Mouse (Mus musculus): ENCODE results near the gene Shoc2. TPM values are rescaled to one million over a fixed set of nuclear protein-coding genes. Genes with fewer than 3 reads are reported as not detected.
"Not testable (repeated sequence)": the region's sequence is repeated elsewhere in the genome, so short reads cannot be mapped to it uniquely, and the experiment has no call there.

The Shoc2 gene
- polyA plus RNA-seq, 1 experiment from 2014 or later, result 17.1 TPM

DNA sequence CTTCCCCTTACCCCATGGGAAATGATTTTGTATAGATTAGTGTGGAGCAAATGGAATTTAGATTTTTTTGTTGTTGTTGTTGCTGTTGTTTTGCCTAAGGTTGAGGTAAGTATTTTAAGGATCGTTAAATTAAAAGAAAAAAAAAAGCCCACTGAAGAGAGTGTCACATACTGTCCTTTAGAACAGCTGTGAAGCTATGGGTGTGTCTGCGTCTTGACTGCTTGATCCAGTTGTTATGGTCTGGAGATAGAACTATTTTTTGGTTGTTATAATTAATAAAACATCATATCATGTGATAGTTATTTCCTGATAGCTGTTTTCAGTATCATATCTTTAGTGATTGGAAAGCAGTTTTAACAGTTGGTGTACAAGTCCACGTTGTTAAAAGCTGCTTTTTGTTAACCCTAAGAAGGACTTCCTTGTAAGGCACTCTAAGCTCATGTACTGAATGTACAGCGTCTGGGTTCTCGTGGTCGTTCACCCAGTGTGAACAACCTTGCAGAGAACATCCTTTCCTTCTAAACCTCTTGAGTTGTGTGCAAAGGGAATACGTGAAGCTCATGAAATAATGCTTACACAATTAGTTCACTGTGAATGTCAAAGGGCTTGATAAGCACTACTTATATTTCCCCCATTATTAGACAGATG lies 39.1 kb upstream of the Shoc2 start:
- Histone ChIP-seq H3K9ac (peak overlapping the region; percentile 90), H3K4me1 (replicated peaks) (peaks cover 45% of the 10 kb centered on the region), H3K9me3 (replicated peaks) (no peaks in the 10 kb centered on the region), H3K4me2 (peak overlapping the region; percentile 86), H3K4me3 (replicated peaks) (peak overlapping the region; percentile 94), H3K36me3 (peaks cover 6% of the 10 kb centered on the region), H3K27ac (peak overlapping the region; percentile 86), H3K27me3 (no peaks in the 10 kb centered on the region)
- DNase-seq, result no peak
- WGBS (ENCODE audit: insufficient replicate concordance), result 45% methylated on average over 7 of the region's 7 CpGs
- ATAC-seq (ENCODE audit: low read depth), result no peak

DNA sequence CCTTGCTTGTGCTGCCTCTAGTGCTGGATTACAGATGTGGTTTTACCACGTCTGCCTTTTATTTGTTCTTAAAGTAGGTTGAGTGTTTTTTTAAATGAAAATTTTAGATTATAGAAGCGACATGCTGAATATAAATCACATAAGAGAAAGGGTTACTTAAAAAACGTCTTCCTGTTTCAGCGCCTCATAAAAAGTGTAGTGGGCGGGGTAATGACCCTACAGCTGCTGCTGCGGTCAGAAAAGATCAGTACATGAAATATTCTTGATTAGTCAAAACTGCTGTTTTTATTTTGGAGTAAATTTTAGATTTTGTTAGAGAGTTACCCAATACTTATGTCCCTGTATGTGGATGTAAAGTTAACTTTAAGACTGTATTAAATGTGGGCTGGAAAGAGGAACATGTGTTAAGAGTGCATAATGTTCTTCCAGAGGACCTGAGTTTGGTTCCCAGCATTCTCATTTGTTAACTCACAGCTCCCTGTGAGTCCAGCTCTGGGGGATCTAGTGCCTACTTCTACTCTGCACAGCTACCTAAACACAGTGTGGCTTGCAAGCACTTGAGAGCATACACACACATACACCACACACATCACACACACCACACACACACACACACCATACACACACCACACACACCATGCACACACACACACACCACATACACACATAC lies 37.9 kb upstream of the Shoc2 start:
- no peaks in the 10 kb centered on the region for H3K9me3 ChIP-seq (replicated peaks)
- ATAC-seq (ENCODE audit: low read depth) (no peak), DNase-seq (no peak)
- H3K36me3 ChIP-seq, result peaks cover 6% of the 10 kb centered on the region
- peak overlapping the region; percentile 30 for H3K4me2 ChIP-seq
- H3K9ac ChIP-seq, result peak overlapping the region; percentile 8; the same call in 1 of the 2 replicates
- 45% methylated on average over 6 of the region's 6 CpGs for WGBS (ENCODE audit: insufficient replicate concordance)
- peaks cover 43% of the 10 kb centered on the region for H3K4me1 ChIP-seq (replicated peaks)
- 0 out of 2 replicates have a peak overlapping the region, but pooled peaks have one; percentile 8 for H3K4me3 ChIP-seq (replicated peaks)
- H3K27me3 ChIP-seq, result no peaks in the 10 kb centered on the region
- 0 out of 2 replicates have a peak overlapping the region, but pooled peaks have one; percentile 18 for H3K27ac ChIP-seq

DNA sequence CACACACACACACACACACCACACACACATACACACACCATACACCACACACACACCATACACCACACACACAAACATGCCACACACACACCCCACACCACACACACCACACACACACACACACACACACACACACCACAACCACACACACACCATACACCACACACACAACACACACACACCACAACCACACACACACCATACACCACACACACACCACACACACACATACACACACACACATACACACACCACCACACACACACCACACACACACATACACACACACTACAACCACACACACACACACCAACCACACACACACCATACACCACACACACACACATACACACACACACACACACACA lies 37.4 kb upstream of the Shoc2 start:
- H3K27me3 ChIP-seq; H3K9me3 ChIP-seq (replicated peaks); H3K4me2 ChIP-seq; DNase-seq; H3K27ac ChIP-seq; H3K4me3 ChIP-seq (replicated peaks); ATAC-seq (ENCODE audit: low read depth); H3K36me3 ChIP-seq; H3K9ac ChIP-seq: not testable (repeated sequence)
- peaks cover 38% of the 10 kb centered on the region for H3K4me1 ChIP-seq (replicated peaks)

DNA sequence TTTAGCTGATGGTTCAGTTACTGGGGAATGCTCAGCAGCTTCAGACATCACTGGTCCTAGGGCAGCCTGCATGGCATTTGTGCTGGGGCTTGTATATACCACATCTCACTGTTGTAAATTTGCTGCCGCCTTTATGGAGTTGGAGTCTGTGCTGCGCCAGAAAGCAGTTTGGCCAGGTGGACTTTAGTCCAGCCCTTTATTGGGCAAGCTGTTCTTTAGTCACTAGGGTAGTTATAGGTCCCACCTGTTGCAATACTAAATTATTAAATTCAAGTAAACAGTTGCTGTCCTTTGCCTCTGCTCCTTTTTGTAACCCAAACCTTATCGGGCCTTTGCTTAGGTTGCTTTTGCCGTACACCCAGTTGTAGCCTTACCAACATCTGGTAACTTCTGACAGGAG lies 29.2 kb upstream of the Shoc2 start:
- no peak overlapping the region for H3K9ac ChIP-seq
- no peak overlapping the region for H3K4me2 ChIP-seq
- no peaks in the 10 kb centered on the region for H3K27me3 ChIP-seq
- peaks cover 26% of the 10 kb centered on the region for H3K36me3 ChIP-seq
- ATAC-seq (ENCODE audit: low read depth), result no peak
- 91% methylated on average over 4 of the region's 4 CpGs for WGBS (ENCODE audit: insufficient replicate concordance)
- no peak for DNase-seq
- no peaks in the 10 kb centered on the region for H3K4me1 ChIP-seq (replicated peaks)
- H3K4me3 ChIP-seq (replicated peaks), result no peak overlapping the region
- H3K9me3 ChIP-seq (replicated peaks), result no peaks in the 10 kb centered on the region
- no peak overlapping the region for H3K27ac ChIP-seq

DNA sequence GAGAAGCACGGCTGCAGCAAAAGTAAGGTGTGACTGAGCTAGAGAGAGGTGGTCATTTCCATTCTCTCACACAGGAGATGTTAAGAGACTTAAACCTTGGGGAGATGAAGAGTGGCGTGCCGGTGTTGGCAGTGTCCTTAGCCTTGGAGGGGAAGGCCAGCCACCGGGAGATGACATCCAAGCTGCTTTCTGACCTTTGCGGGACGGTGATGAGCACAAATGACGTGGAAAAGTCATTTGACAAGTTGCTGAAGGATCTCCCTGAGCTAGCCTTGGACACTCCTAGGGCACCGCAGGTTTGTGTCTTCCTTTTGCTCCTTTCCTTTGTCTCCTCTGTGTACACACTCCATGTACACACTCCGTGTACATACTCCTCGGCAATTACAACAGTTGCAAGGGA lies 24.6 kb upstream of the Shoc2 start:
- DNase-seq, result no peak
- no peaks in the 10 kb centered on the region for H3K9me3 ChIP-seq (replicated peaks)
- H3K36me3 ChIP-seq, result peaks cover 18% of the 10 kb centered on the region
- no peak overlapping the region for H3K9ac ChIP-seq
- no peaks in the 10 kb centered on the region for H3K27me3 ChIP-seq
- no peak overlapping the region for H3K4me3 ChIP-seq (replicated peaks)
- H3K4me1 ChIP-seq (replicated peaks), result no peaks in the 10 kb centered on the region
- no peak overlapping the region for H3K4me2 ChIP-seq
- no peak for ATAC-seq (ENCODE audit: low read depth)
- 82% methylated on average over 10 of the region's 10 CpGs for WGBS (ENCODE audit: insufficient replicate concordance)
- H3K27ac ChIP-seq, result no peak overlapping the region

DNA sequence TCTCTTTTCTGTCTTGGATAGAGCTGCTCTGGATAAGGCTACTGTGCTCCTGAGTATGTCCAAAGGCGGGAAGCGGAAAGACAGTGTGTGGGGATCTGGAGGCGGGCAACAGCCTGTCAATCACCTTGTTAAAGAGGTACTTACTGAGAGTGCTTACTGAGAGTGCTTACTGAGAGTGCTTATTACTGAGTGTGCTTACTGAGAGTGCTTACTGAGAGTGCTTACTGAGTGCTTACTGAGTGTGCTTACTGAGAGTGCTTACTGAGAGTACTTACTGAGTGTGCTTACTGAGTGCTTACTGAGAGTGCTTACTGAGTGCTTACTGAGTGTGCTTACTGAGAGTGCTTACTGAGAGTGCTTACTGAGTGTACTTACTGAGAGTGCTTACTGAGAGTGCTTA lies 22.1 kb upstream of the Shoc2 start:
- H3K36me3 ChIP-seq, result peaks cover 20% of the 10 kb centered on the region
- 82% methylated on average over 3 of the region's 3 CpGs for WGBS (ENCODE audit: insufficient replicate concordance)
- not testable (repeated sequence) for H3K9ac ChIP-seq; H3K9me3 ChIP-seq (replicated peaks); DNase-seq; H3K4me1 ChIP-seq (replicated peaks); ATAC-seq (ENCODE audit: low read depth); H3K4me2 ChIP-seq; H3K4me3 ChIP-seq (replicated peaks); H3K27me3 ChIP-seq; H3K27ac ChIP-seq

DNA sequence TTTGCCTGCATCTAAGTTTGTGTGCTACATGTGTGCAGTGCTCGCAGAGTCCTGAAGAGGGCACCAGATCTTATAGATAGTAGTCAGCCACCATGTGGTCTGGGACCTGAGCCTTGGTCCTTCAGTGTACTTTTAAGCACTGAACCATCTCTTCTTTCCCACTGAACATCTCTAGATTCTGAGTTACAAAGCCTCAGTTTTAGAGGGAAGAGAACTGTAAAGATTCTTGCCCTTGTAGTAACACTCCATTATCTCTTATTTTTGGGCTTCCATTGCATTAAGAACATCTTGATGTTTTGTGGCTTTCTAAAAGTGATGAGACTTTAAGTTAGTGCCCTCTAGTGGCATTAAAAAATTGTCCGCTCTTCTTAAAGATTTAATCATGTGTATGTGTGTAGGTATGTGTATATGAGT lies 18.8 kb upstream of the Shoc2 start:
- Histone ChIP-seq H3K36me3 (peaks cover 18% of the 10 kb centered on the region), H3K4me3 (replicated peaks) (no peak overlapping the region), H3K9ac (no peak overlapping the region), H3K4me2 (no peak overlapping the region), H3K4me1 (replicated peaks) (no peaks in the 10 kb centered on the region), H3K27ac (no peak overlapping the region), H3K27me3 (no peaks in the 10 kb centered on the region), H3K9me3 (replicated peaks) (no peaks in the 10 kb centered on the region)
- ATAC-seq (ENCODE audit: low read depth) (no peak), DNase-seq (peak; percentile 24)
- 77% methylated on average over 2 of the region's 2 CpGs for WGBS (ENCODE audit: insufficient replicate concordance)

DNA sequence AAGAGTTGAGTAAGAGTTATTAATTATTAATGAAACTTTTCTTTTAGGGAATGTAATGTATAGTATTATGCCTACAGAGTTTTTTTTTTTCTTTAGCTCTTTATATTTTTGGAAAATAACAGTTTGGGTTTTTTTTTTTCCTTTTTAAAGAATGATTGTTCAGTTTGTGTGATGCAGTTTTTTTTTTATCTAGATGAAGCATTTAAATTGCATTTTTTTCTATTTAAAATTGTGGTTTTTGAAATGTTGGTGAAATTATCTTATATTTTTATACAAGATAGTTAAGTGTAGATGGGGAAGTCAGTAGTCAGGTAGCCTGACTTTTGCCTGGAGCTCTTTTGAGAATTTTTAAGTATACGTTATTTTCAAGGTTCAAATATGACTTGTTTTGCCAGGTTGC lies 17.4 kb upstream of the Shoc2 start:
- Histone ChIP-seq H3K9me3 (replicated peaks) (no peaks in the 10 kb centered on the region), H3K9ac (no peak overlapping the region), H3K4me3 (replicated peaks) (no peak overlapping the region), H3K4me1 (replicated peaks) (no peaks in the 10 kb centered on the region), H3K36me3 (peaks cover 30% of the 10 kb centered on the region), H3K27ac (no peak overlapping the region), H3K4me2 (no peak overlapping the region), H3K27me3 (no peaks in the 10 kb centered on the region)
- 82% methylated on average over 1 of the region's 1 CpGs for WGBS (ENCODE audit: insufficient replicate concordance)
- DNase-seq, result no peak
- ATAC-seq (ENCODE audit: low read depth), result no peak

DNA sequence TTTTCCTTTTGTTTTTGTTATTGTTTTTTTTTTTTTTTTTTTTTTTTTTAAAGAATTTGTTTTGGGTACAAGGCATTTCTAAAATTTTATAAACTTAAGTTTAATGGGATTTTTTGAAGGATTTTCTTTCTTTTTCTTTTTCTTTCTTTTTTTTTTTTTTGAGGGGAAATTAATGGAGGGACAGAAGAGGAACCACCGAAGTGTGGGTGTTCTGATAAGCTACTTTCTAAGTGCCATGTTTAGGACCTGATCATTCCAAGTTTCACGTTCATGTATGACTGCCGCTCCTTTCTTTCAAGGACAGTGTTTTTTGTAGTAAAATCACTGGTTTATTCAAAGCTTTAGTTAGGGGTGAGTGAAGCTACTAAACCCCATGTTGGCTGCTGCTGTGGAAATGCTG lies 14.9 kb upstream of the Shoc2 start:
- WGBS (ENCODE audit: insufficient replicate concordance), result 24% methylated on average over 3 of the region's 3 CpGs
- H3K4me3 ChIP-seq (replicated peaks), result no peak overlapping the region
- ATAC-seq (ENCODE audit: low read depth), result no peak

DNA sequence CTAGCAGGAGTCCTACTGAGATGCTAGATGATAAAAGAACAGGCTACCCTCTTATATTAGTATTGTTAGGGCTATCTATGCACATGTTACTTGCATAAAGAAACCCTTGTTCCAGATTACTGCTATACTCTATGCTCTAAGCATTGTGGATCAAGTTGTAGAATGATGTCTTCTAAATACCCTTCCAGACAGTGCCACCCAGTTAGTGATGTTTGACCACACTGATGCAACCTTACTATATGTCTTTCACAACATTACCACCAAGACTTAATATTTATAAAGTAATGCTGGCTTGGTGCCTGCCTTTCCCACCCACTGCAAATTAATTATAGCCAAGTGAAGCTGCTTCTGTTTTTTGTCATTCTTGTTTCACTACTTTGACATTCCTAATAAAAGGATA lies 11.1 kb upstream of the Shoc2 start:
- Histone ChIP-seq H3K4me1 (replicated peaks) (no peaks in the 10 kb centered on the region), H3K36me3 (peaks cover 49% of the 10 kb centered on the region), H3K4me2 (no peak overlapping the region), H3K4me3 (replicated peaks) (no peak overlapping the region), H3K9ac (no peak overlapping the region), H3K9me3 (replicated peaks) (no peaks in the 10 kb centered on the region), H3K27me3 (no peaks in the 10 kb centered on the region), H3K27ac (no peak overlapping the region)
- no peak for ATAC-seq (ENCODE audit: low read depth)
- DNase-seq, result no peak

More for the DNA sequence above, 14.9 kb upstream of the Shoc2 start:
- Histone ChIP-seq H3K27me3 (no peaks in the 10 kb centered on the region), H3K4me2 (no peak overlapping the region), H3K4me1 (replicated peaks) (no peaks in the 10 kb centered on the region), H3K27ac (no peak overlapping the region), H3K36me3 (peaks cover 46% of the 10 kb centered on the region), H3K9me3 (replicated peaks) (no peaks in the 10 kb centered on the region), H3K9ac (0 out of 2 replicates have a peak overlapping the region, but pooled peaks have one; percentile 11)
- DNase-seq, result no peak

DNA sequence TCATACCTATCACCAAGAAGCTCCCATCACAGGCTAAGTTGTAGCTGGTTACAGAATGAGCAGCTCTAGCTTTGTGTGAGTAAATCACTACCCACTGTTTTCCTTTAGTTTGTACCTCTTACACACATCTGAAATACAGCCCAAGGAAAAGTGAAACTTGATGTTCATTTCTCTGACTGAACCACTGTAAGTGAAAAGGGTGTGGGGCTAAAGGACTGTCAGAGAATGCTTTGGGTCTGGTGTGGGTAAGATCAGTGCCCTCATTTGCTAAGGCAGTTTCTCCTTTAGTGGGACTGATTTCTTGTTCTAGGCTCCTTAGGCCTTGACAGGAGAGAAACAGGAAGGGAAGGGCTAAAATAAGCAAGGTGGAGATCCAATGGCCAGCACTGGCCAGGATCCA lies 10.1 kb upstream of the Shoc2 start:
- Histone ChIP-seq H3K4me3 (replicated peaks) (no peak overlapping the region), H3K9ac (no peak overlapping the region), H3K9me3 (replicated peaks) (no peaks in the 10 kb centered on the region), H3K36me3 (peaks cover 52% of the 10 kb centered on the region), H3K27ac (no peak overlapping the region), H3K4me2 (no peak overlapping the region), H3K27me3 (no peaks in the 10 kb centered on the region), H3K4me1 (replicated peaks) (no peaks in the 10 kb centered on the region)
- ATAC-seq (ENCODE audit: low read depth), result no peak
- no peak for DNase-seq

DNA sequence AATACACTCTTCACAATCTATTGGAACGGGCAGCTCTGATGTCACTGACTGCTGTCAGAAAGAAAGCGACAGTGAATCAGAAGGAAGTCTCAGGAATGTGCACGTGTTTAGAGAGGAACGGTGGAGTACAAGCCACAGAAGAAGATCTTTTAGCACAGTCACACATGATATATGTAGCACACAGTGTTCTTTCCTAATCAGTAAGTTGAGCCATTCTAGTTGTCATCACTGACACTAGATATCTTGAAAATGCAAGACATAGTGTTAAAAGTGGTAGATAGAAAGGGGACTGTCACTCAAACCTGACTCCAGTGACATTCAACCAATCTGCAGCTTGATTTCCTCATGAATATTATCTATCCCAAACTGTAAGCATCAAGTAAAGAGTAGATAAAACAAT lies 4.6 kb upstream of the Shoc2 start:
- DNase-seq, result no peak

More for the DNA sequence above, 4.6 kb upstream of the Shoc2 start:
- Histone ChIP-seq H3K9me3 (replicated peaks) (no peaks in the 10 kb centered on the region), H3K27me3 (no peaks in the 10 kb centered on the region), H3K36me3 (peaks cover 14% of the 10 kb centered on the region), H3K4me1 (replicated peaks) (peaks cover 38% of the 10 kb centered on the region), H3K4me2 (no peak overlapping the region), H3K9ac (no peak overlapping the region), H3K4me3 (replicated peaks) (no peak overlapping the region), H3K27ac (peak overlapping the region; percentile 63)
- ATAC-seq (ENCODE audit: low read depth), result no peak
- WGBS (ENCODE audit: insufficient replicate concordance), result 40% methylated on average over 4 of the region's 4 CpGs
